Mouse (Mus musculus) adrenal gland (tissue): ENCODE results near the gene 1700001C02Rik.

ENCODE experiments used
- intact Hi-C: fragments of 180-260 bp; cut with DNase I; formaldehyde crosslinking; loops from one replicate; pipeline ENCODE4 v1.15.1; 2025
- long read RNA-seq, 2 experiments: library from polyadenylated mRNA; unstranded; transcript quantifications; one replicate each; pipeline ENCODE4 v2.0.0; 2020; ENCODE audit warnings: borderline replicate concordance in 1 of 2; ENCODE audit not compliant: insufficient replicate concordance in 1 of 2

The 1700001C02Rik gene
- long read RNA-seq, experiment 1, result 0 reads
- long read RNA-seq, experiment 2, result 0 reads

GRCm38 (mm10) chr5:30465861-30466260 lies at the start of gene 1700001C02Rik:
Gene 1700001C02Rik (plus strand): TSS chr5:30466047.
- intact Hi-C loops, result no loop called here

DNA sequence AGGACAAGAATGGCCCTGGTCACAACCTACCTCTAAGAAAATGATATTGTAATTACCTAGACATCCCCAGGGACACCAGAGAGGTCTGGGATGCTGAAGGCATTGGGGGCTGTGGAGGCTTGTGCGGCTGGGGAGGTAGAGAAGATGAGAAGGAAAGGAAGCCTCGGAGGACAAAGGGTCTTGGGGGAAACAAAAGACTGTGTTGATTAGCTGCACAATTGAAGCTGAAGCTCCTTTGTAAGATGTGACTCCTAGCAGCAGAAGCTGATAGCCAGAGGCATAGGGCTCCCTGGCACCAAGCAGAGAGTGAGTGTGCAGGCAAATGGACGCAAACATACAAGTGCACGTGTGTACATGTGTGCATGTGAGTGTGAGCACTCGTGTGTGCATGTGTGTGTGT lies 49.2 kb upstream of the 1700001C02Rik start:
- intact Hi-C loops, result no loop called here

- intact Hi-C loops, result loop anchor here (2.0 to 5.0 kb wide), 2 partner anchors 59 to 216 kb away; no protein-coding TSS in a partner anchor
These were observed 42.7 kb upstream of the 1700001C02Rik start for GRCm38 (mm10) chr5:30423121-30423520.

GRCm38 (mm10) chr5:30423572-30424244 lies 42.1 kb upstream of the 1700001C02Rik start:
- intact Hi-C loops, result loop anchor here (2.0 to 5.0 kb wide), 2 partner anchors 59 to 215 kb away; no protein-coding TSS in a partner anchor

DNA sequence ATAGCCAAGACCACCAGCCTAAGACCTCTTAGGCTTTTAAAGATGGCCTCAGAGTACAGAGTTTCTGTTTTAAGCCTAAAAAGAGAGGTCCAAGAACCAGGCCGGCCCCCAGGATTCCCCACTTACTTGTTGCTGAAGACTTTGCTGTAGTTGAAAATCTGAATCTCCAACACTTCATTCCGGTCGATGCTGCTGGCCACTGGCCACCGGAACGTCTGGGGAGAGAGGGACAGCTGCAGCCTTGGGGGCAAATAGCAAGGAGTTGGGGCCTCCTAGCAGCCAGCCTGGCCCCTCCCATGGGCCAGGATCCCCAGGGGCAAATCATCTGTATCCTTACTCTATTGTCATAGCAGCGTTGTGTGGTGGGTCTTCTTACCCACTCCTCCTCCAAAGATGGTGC lies 38.4 kb upstream of the 1700001C02Rik start:
- intact Hi-C loops, result no loop called here

- intact Hi-C loops, result no loop called here
These were observed 26.9 kb upstream of the 1700001C02Rik start for GRCm38 (mm10) chr5:30438931-30439330.

DNA sequence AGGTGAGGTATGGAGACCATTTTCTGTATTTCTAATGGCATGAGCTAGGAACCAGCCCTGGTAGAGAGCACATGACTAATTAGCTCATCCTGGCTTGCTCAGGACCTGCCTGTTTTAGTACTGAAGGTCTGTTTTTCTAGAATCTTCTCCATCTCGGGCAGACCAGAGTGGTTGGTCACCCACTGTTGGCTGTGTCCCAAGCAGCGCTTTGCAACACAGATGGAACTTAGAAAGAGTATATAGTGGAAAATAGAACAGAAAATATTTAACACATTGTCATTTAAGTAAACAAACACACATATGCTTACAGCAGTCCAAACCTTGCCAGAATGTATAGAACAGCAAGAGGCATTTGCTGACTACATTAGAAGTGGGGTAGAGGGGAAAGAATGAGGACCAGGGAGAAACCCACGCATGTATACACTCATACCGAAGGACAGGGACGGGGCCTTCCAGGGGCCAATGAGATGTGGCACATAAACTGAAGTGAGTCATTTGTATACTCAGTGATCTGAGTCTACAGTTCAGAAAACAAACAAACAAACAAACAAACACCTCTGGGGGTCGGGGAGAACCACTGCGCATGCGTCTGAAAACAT lies 25.4 kb upstream of the 1700001C02Rik start:
- intact Hi-C loops, result no loop called here

DNA sequence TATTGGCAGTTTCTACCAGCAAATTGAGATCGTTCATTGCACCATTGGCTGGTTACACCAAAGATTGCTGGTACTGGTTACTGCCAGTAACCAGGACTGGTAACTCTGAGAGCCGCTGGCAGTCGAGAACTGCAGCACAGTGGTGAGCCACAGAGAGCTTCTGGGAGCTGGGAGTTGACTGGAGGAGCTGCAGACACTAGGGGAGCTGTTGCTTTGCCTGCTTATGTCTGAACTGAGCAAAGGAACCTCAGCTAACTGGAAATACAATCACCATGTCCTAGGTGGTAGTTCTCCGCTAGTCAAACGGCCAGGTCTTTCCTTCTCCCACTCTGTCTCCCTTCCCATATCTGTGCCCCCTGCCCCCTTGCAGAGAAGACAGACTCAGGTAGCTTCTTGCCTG lies 23.7 kb upstream of the 1700001C02Rik start:
- intact Hi-C loops, result no loop called here

GRCm38 (mm10) chr5:30444327-30444895 lies 21.4 kb upstream of the 1700001C02Rik start:
- intact Hi-C loops, result no loop called here

- intact Hi-C loops, result no loop called here
These were observed 9.8 kb upstream of the 1700001C02Rik start for GRCm38 (mm10) chr5:30456056-30456455.

DNA sequence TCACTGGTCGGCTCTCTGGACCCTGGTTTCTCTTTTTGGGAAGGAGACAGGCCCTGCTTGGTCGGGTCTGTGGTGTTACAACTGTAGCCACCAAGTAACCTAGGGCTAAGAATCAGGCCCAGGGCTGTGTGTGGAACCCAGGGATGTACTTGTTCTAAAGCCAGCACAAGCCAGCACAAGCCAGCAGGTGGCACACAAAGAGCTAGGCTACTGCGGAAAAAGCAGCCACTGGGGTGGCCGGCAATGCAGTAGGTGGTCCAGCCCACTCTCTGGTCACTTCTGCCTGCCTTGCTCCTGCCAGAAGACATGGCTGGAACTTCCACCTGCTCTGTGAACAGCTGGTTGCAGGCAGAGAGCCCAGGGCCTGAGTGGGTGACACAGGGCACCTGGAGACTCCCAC lies 5.7 kb upstream of the 1700001C02Rik start:
- intact Hi-C loops, result no loop called here

GRCm38 (mm10) chr5:30461821-30462220 lies 4.0 kb upstream of the 1700001C02Rik start, which contains the start of gene Otof:
Gene Otof (minus strand): TSS chr5:30461932.
- intact Hi-C loops, result no loop called here

- intact Hi-C loops, result no loop called here
These were observed 468 bp downstream of the 1700001C02Rik start for GRCm38 (mm10) chr5:30466315-30466714.

- intact Hi-C loops, result no loop called here
These were observed 4.6 kb downstream of the 1700001C02Rik start for GRCm38 (mm10) chr5:30470454-30470853.

- intact Hi-C loops, result no loop called here
These were observed 6.3 kb downstream of the 1700001C02Rik start for GRCm38 (mm10) chr5:30472148-30472547.

DNA sequence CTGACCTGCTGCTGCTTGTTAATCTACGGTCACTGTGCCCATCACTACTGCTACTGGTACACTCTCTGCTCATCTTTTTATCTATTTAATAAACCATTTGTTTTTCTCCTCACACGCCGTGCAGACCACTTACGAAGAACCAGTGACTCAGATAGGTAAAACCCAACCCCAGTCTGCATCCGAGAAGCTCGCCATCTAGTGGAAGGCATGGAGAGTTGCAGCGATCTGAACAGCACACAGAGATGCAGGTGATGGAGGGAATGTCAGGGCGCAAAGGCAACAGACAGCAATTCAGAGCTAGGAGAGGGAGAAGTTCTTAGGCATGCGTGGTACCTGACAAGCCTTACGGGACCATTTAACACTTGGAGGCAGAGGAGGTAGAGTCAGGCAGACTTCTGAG lies 10.7 kb downstream of the 1700001C02Rik start:
- intact Hi-C loops, result no loop called here

- intact Hi-C loops, result loop anchor here (5.0 kb wide), 2 partner anchors 60 to 265 kb away; no protein-coding TSS in a partner anchor
These were observed 16.5 kb downstream of the 1700001C02Rik start for GRCm38 (mm10) chr5:30482319-30482718.

DNA sequence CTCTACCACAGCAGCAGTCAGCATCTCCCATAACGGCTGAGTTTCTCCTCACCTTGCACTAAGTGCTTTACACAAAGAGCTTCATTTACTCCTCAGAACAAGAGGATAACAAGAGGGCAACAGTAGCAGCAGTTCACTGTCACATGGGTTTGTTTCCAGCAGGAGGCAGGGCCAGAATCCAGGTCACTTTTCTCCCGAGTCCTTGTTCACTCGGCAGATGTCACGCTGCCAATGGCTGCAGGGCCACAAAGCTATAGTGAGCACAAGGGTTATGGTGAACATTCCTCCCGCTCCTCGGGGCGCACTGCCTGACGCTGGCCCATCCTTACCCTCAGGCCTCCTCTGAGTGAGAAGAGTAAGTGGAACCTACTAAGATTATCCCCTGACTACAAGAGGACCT lies 17.7 kb downstream of the 1700001C02Rik start:
- intact Hi-C loops, result loop anchor here (5.0 kb wide), 2 partner anchors 61 to 266 kb away; no protein-coding TSS in a partner anchor

GRCm38 (mm10) chr5:30484591-30484990 lies 18.7 kb downstream of the 1700001C02Rik start:
- intact Hi-C loops, result loop anchor here (5.0 kb wide), 2 partner anchors 62 to 267 kb away; no protein-coding TSS in a partner anchor

DNA sequence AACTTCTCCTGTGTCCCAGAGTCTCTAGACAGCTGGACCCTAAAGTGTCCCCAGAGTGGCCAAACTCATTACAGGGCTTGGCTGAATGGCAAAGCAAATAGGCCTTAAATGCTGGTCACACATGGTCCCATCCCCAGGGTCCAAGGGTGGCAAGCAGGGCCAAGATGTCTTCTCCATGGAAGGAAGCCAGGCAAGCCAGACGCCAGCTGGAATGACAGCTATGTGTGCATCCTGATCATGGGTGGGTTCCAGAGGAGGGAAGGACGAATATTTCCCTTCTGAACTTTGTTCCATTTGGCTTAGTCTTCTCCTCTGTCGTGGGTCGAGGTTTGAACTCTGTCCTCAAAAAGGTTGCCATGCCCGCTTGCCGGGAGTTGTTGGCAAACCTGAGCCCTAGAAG lies 19.3 kb downstream of the 1700001C02Rik start:
- intact Hi-C loops, result no loop called here

DNA sequence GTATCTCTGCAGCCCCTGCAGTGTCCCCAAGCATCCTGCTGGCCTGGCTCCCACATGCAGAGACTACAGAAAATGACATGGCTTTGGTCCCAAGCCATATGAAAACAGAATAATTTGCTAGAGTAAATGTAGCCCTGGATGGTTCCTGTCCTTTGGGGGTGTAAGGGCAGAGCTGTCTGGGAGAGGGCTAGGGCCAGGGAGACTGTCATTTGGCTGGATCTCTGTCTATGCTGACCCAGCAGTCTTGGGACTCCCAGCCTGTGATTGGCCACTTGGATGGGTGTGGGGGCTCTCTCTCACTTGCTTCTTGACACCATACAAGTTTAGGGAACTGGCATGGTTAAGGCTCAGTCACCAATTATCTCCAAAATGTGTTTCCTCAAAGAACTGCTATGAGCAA lies 24.4 kb downstream of the 1700001C02Rik start:
- intact Hi-C loops, result no loop called here

GRCm38 (mm10) chr5:30490845-30491244 lies 25.0 kb downstream of the 1700001C02Rik start:
- intact Hi-C loops, result no loop called here
